ENCODE assay signal across 24 mouse cellular contexts in genomic region chr12:105911556-105911955, GRCm38 (mm10).
A peak's percentile ranks its signal among the peaks of the same experiment; 100 is the strongest.
DNase-seq lines count a peak whose midpoint lies in the region; ATAC-seq and TF ChIP-seq lines count a peak whose summit lies in the region.
"Had no signal": no experiment of that assay in that cellular context is flagged by ENCODE, and none has a peak within 500 bp of the region (broad histone marks: within the 10 kb centered on the region; RNA-seq: fewer than 3 reads in every experiment).

No protein-coding gene starts in this region.

- WGBS in lung, postnatal 0 days, result 51% methylated on average over 9 of the region's 9 CpGs
- WGBS in embryonic facial prominence, embryonic 13.5 days, result 13% methylated on average over 9 of the region's 9 CpGs
- 20% methylated on average over 9 of the region's 9 CpGs for WGBS in limb, embryonic 12.5 days
- 89% methylated on average over 9 of the region's 9 CpGs for WGBS in neural tube, embryonic 15.5 days

- no peak for TF ChIP-seq CTCF in lung, postnatal 0 days (IDR thresholded peaks at IDR 0.05)

- H3K9me3 ChIP-seq in lung, postnatal 0 days (ENCODE audit: low read length), result no peaks in the 10 kb centered on the region
- H3K9me3 ChIP-seq in embryonic facial prominence, embryonic 13.5 days, result no peaks in the 10 kb centered on the region
- H3K9me3 ChIP-seq in limb, embryonic 12.5 days, result 0 out of 2 replicates have a peak, but pooled peaks cover 6% of the 10 kb centered on the region
- H3K9me3 ChIP-seq in neural tube, embryonic 15.5 days (replicated peaks), result no peaks in the 10 kb centered on the region
- H3K9me3 ChIP-seq: embryonic facial prominence, embryonic 15.5 days; forebrain, embryonic 10.5 days; heart, embryonic 15.5 days had no signal

- H3K4me2 ChIP-seq in lung, postnatal 0 days (replicated peaks; ENCODE audit: low read depth, low read length), result no peak overlapping the region
- H3K4me2 ChIP-seq in embryonic facial prominence, embryonic 13.5 days, result no peak overlapping the region
- H3K4me2 ChIP-seq in limb, embryonic 12.5 days, result no peak overlapping the region
- no peak overlapping the region for H3K4me2 ChIP-seq in neural tube, embryonic 15.5 days
- H3K4me2 ChIP-seq: embryonic facial prominence, embryonic 15.5 days; heart, embryonic 11.5 days; heart, embryonic 15.5 days; hindbrain, embryonic 14.5 days had no signal

- ATAC-seq in lung, postnatal 0 days, result no peak
- ATAC-seq in embryonic facial prominence, embryonic 13.5 days (ENCODE audit: insufficient number of reproducible peaks, insufficient read depth, low FRiP score, low TSS enrichment, low read depth), result no peak
- no peak for ATAC-seq in limb, embryonic 12.5 days (ENCODE audit: insufficient number of reproducible peaks, insufficient read depth, low FRiP score, low TSS enrichment, low read depth)
- no peak for ATAC-seq in neural tube, embryonic 15.5 days (ENCODE audit: low FRiP score)
- ATAC-seq: CD4-positive, CD25-positive, alpha-beta regulatory T cell, adult 4 months; forebrain, embryonic 14.5 days; intestine, postnatal 0 days had no signal

- no peak overlapping the region for H3K4me3 ChIP-seq in lung, postnatal 0 days (ENCODE audit: low read depth, low read length)
- no peak overlapping the region for H3K4me3 ChIP-seq in embryonic facial prominence, embryonic 13.5 days
- H3K4me3 ChIP-seq in limb, embryonic 12.5 days (replicated peaks), result no peak overlapping the region
- H3K4me3 ChIP-seq in neural tube, embryonic 15.5 days (replicated peaks), result no peak overlapping the region
- H3K4me3 ChIP-seq: embryonic facial prominence, embryonic 15.5 days; erythroblast, embryonic 14.5 days; forebrain, embryonic 10.5 days; heart, adult 2 months; heart, embryonic 15.5 days had no signal

- DNase-seq in lung, postnatal 0 days (ENCODE audit: low spot score), result peak; percentile 19
- no peak for DNase-seq in lung, adult 18-20 months
- DNase-seq in B cell, adult 2 months, result no peak
- no peak for DNase-seq in frontal cortex, postnatal 36 days (ENCODE audit: low spot score in 2 of 2)
- DNase-seq: adrenal gland, adult 8-10 months; adrenal gland, postnatal 36 days; cerebellum, adult 2 months; cerebellum, postnatal 10 days; gastrocnemius, postnatal 10 days; heart, adult 2 months; heart, postnatal 14 days had no signal

- no peaks in the 10 kb centered on the region for H3K27me3 ChIP-seq in lung, postnatal 0 days (replicated peaks; ENCODE audit: insufficient read depth, low read length)
- peaks cover 4% of the 10 kb centered on the region for H3K27me3 ChIP-seq in embryonic facial prominence, embryonic 13.5 days
- no peaks in the 10 kb centered on the region; the same call in 1 of the 2 replicates for H3K27me3 ChIP-seq in limb, embryonic 12.5 days
- H3K27me3 ChIP-seq in neural tube, embryonic 15.5 days (replicated peaks), result no peaks in the 10 kb centered on the region
- H3K27me3 ChIP-seq: embryonic facial prominence, embryonic 15.5 days; heart, embryonic 15.5 days had no signal

- no peak for TF ChIP-seq EP300 in lung, postnatal 0 days (IDR thresholded peaks at IDR 0.05)

- H3K4me1 ChIP-seq in lung, postnatal 0 days (ENCODE audit: insufficient read depth, low read depth, low read length), result no peaks in the 10 kb centered on the region
- H3K4me1 ChIP-seq in embryonic facial prominence, embryonic 13.5 days, result peaks cover 18% of the 10 kb centered on the region
- H3K4me1 ChIP-seq in limb, embryonic 12.5 days (replicated peaks), result peaks cover 8% of the 10 kb centered on the region; the same call in 1 of the 2 replicates
- no peaks in the 10 kb centered on the region for H3K4me1 ChIP-seq in neural tube, embryonic 15.5 days

- H3K9ac ChIP-seq in lung, postnatal 0 days (replicated peaks; ENCODE audit: low read depth), result no peak overlapping the region
- no peak overlapping the region for H3K9ac ChIP-seq in embryonic facial prominence, embryonic 13.5 days
- no peak overlapping the region for H3K9ac ChIP-seq in limb, embryonic 12.5 days (replicated peaks)
- no peak overlapping the region for H3K9ac ChIP-seq in neural tube, embryonic 15.5 days (replicated peaks)
- H3K9ac ChIP-seq: embryonic facial prominence, embryonic 15.5 days; heart, embryonic 15.5 days; hindbrain, embryonic 14.5 days had no signal

- H3K27ac ChIP-seq in lung, postnatal 0 days (ENCODE audit: low read length), result no peak overlapping the region
- peak overlapping the region; percentile 44; the same call in 1 of the 2 replicates for H3K27ac ChIP-seq in embryonic facial prominence, embryonic 13.5 days
- 0 out of 2 replicates have a peak overlapping the region, but pooled peaks have one; percentile 37 for H3K27ac ChIP-seq in limb, embryonic 12.5 days
- no peak overlapping the region for H3K27ac ChIP-seq in neural tube, embryonic 15.5 days (replicated peaks)
- H3K27ac ChIP-seq: embryonic facial prominence, embryonic 15.5 days; forebrain, embryonic 10.5 days; heart, adult 2 months; heart, embryonic 15.5 days; hindbrain, embryonic 14.5 days had no signal

- no peaks in the 10 kb centered on the region for H3K36me3 ChIP-seq in lung, postnatal 0 days (ENCODE audit: insufficient read depth, low read length)
- H3K36me3 ChIP-seq in embryonic facial prominence, embryonic 13.5 days, result no peaks in the 10 kb centered on the region
- no peaks in the 10 kb centered on the region for H3K36me3 ChIP-seq in limb, embryonic 12.5 days
- no peaks in the 10 kb centered on the region for H3K36me3 ChIP-seq in neural tube, embryonic 15.5 days
- H3K36me3 ChIP-seq: embryonic facial prominence, embryonic 15.5 days; forebrain, embryonic 10.5 days; G1E; heart, embryonic 15.5 days had no signal

Comparison
In these comparisons a context has a peak if more than half of its experiments do, and no peak if none do; other contexts are left out.
1. H3K27ac ChIP-seq: peak in embryonic facial prominence, embryonic 13.5 days (single experiment) and limb, embryonic 12.5 days (single experiment); none in lung, postnatal 0 days (single experiment) and neural tube, embryonic 15.5 days (single experiment).